Mouse (Mus musculus) heart, embryonic 13.5 days (tissue): ENCODE measurements around the gene Tra2b. TPM values are rescaled to one million over a fixed set of nuclear protein-coding genes. Genes with fewer than 3 reads are reported as not detected.
"Not testable (repeated sequence)": the region's sequence is repeated elsewhere in the genome, so short reads cannot be mapped to it uniquely, and the experiment has no call there.

ENCODE experiments used
- ATAC-seq: fragments of 200-750 bp; cut with Nextera tagmentation; 2 replicates; pipeline ENCODE4 v1.8.0; 2017; ENCODE audit warnings: moderate TSS enrichment; ENCODE audit not compliant: insufficient number of reproducible peaks, low FRiP score, low TSS enrichment; ENCODE audit errors: extremely low read depth
- H3K27ac ChIP-seq: fragments of 300-500 bp; sonication (generic); replicated peaks from 2 replicates; pipeline ENCODE4 v1.5.1; 2015; ENCODE audit warnings: moderate library complexity, mild to moderate bottlenecking, inconsistent platforms
- H3K27me3 ChIP-seq: fragments of 300-500 bp; sonication (generic); replicated peaks from 2 replicates; pipeline ENCODE4 v1.6.1; 2015; ENCODE audit warnings: mild to moderate bottlenecking, inconsistent platforms
- H3K36me3 ChIP-seq: fragments of 300-500 bp; sonication (generic); 2 replicates; pipeline ENCODE4 v1.6.1; 2015; ENCODE audit warnings: mild to moderate bottlenecking, inconsistent platforms
- H3K4me1 ChIP-seq: fragments of 300-500 bp; sonication (generic); 2 replicates; pipeline ENCODE4 v1.6.1; 2015; ENCODE audit warnings: inconsistent platforms
- H3K4me2 ChIP-seq: fragments of 300-500 bp; sonication (generic); 2 replicates; pipeline ENCODE4 v1.6.1; 2015; ENCODE audit warnings: inconsistent platforms, mild to moderate bottlenecking, moderate library complexity
- H3K4me3 ChIP-seq: fragments of 300-500 bp; sonication (generic); 2 replicates; pipeline ENCODE4 v1.5.1; 2015; ENCODE audit warnings: moderate library complexity, mild to moderate bottlenecking, inconsistent platforms
- H3K9ac ChIP-seq: fragments of 300-500 bp; sonication (generic); 2 replicates; pipeline ENCODE4 v1.6.1; 2015; ENCODE audit warnings: inconsistent platforms, mild to moderate bottlenecking, moderate library complexity
- H3K9me3 ChIP-seq: fragments of 300-500 bp; sonication (generic); 2 replicates; pipeline ENCODE4 v1.6.1; 2016; ENCODE audit warnings: inconsistent platforms
- WGBS: fragments of 180-500 bp; shearing (Covaris S2); methylation state at CpG from one replicate; pipeline ENCODE4 v1.1.7; 2015; ENCODE audit warnings: mixed read lengths; 5-methylcytosine and 5-hydroxymethylcytosine counted together
- polyA plus RNA-seq: library from polyadenylated mRNA; unstranded; fragments of >200 nt; fragmentation: Nextera tagmentation; extraction: Ambion mirVana; gene quantifications from 2 replicates; pipeline ENCODE4 v1.2.1, GENCODE M21; 2015

The Tra2b gene
- 189 and 217 TPM in 2 replicates for polyA plus RNA-seq

DNA sequence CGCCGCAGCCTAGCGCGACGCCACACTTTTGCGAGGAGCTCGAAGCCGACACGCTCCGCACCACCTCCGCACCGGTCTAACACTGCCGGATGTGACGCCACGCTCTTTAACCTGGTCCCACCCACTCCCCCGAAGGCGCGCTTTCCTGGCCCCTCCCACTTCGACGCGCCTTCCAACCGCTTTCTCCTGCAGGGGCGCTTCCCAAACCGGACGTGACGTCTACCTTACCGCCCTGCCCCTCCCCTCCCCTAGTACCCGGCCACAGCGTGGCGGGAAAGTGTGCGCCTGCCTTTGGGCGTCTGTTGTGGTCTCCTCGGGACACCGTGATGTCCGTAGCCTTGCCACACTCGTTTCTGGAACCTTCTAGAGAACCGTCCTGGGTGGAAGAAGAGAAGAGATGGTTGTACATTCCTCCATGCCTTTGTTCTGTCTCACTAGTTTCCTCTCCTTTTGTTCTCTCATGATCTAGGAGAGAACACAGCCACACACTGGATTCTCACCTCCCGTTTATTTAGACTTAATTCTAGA, at the start of gene Tra2b:
Gene Tra2b, minus strand, starts transcription at position 157 of the 528 bp plus-strand sequence.
- WGBS = under 1% methylated on average over 38 of the region's 38 CpGs
- Histone ChIP-seq H3K4me1 (peaks cover 32% of the 10 kb centered on the region), H3K27me3 (no peaks in the 10 kb centered on the region), H3K9me3 (no peaks in the 10 kb centered on the region), H3K9ac (peak within 1 kb of the TSS; percentile 99), H3K4me2 (peak within 1 kb of the TSS; percentile 91), H3K36me3 (no peaks in the 10 kb centered on the region), H3K27ac (peak within 1 kb of the TSS; percentile 99), H3K4me3 (peak within 1 kb of the TSS; percentile 99)
- ATAC-seq = peak; percentile 96

DNA sequence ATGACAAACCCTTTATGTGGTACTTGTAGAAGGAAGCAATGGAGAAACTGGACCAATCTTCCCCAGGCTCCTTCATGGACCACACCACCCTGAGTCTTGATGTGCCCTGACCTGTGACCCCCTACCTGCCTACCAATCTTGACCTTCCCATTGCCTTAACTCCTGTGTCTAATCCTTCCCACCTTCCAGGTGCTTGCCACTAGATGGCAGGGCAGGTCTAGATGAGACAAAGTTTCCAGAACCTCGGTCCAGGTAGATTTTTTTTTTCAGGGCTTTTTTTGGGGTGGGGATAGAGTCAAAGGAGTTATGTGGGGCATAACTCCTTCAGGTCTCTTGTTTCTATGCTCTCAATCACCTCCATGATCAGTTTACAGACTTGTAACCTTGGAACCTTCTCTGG, 44.8 kb upstream of the Tra2b start:
- 13% methylated on average over 1 of the region's 1 CpGs for WGBS
- Histone ChIP-seq H3K36me3 (no peaks in the 10 kb centered on the region), H3K27me3 (peaks cover 12% of the 10 kb centered on the region; the same call in 1 of the 2 replicates), H3K4me2 (no peak overlapping the region), H3K9me3 (no peaks in the 10 kb centered on the region), H3K4me3 (no peak overlapping the region), H3K9ac (no peak overlapping the region), H3K4me1 (no peaks in the 10 kb centered on the region; the same call in 1 of the 2 replicates), H3K27ac (no peak overlapping the region)
- no peak for ATAC-seq

- no peak overlapping the region for H3K27ac ChIP-seq
- peaks cover 9% of the 10 kb centered on the region; the same call in 1 of the 2 replicates for H3K27me3 ChIP-seq
- H3K36me3 ChIP-seq = no peaks in the 10 kb centered on the region
- H3K4me1 ChIP-seq = no peaks in the 10 kb centered on the region
- 25% methylated on average over 5 of the region's 5 CpGs for WGBS
- H3K9ac ChIP-seq = no peak overlapping the region
- ATAC-seq = no peak
- H3K4me2 ChIP-seq = no peak overlapping the region
- H3K4me3 ChIP-seq = no peak overlapping the region
- H3K9me3 ChIP-seq = no peaks in the 10 kb centered on the region
Measured at GRCm38 (mm10) chr16:22302606-22303005, 36.8 kb upstream of the Tra2b start.

GRCm38 (mm10) chr16:22301378-22301777, 35.6 kb upstream of the Tra2b start:
- peaks cover 9% of the 10 kb centered on the region; the same call in 1 of the 2 replicates for H3K27me3 ChIP-seq
- no peak overlapping the region for H3K9ac ChIP-seq
- no peak overlapping the region for H3K4me3 ChIP-seq
- ATAC-seq = no peak
- H3K27ac ChIP-seq = no peak overlapping the region
- no peaks in the 10 kb centered on the region for H3K36me3 ChIP-seq
- no peaks in the 10 kb centered on the region for H3K9me3 ChIP-seq
- no peak overlapping the region for H3K4me2 ChIP-seq
- no peaks in the 10 kb centered on the region for H3K4me1 ChIP-seq
- WGBS = 60% methylated on average over 3 of the region's 3 CpGs

- Histone ChIP-seq H3K4me2 (no peak overlapping the region), H3K9ac (no peak overlapping the region), H3K27me3 (0 out of 2 replicates have a peak, but pooled peaks cover 9% of the 10 kb centered on the region), H3K9me3 (no peaks in the 10 kb centered on the region), H3K27ac (no peak overlapping the region), H3K4me3 (no peak overlapping the region), H3K4me1 (no peaks in the 10 kb centered on the region), H3K36me3 (no peaks in the 10 kb centered on the region)
- ATAC-seq = no peak
- WGBS = 63% methylated on average over 6 of the region's 6 CpGs
Measured at GRCm38 (mm10) chr16:22296901-22297300, 31.1 kb upstream of the Tra2b start.

GRCm38 (mm10) chr16:22294812-22295211, 29.0 kb upstream of the Tra2b start:
- not testable (repeated sequence) for H3K27ac ChIP-seq, H3K9me3 ChIP-seq, ATAC-seq, H3K4me1 ChIP-seq, H3K9ac ChIP-seq, H3K36me3 ChIP-seq, H3K4me2 ChIP-seq, H3K4me3 ChIP-seq, H3K27me3 ChIP-seq
- WGBS = 91% methylated on average over 14 of the region's 14 CpGs

DNA sequence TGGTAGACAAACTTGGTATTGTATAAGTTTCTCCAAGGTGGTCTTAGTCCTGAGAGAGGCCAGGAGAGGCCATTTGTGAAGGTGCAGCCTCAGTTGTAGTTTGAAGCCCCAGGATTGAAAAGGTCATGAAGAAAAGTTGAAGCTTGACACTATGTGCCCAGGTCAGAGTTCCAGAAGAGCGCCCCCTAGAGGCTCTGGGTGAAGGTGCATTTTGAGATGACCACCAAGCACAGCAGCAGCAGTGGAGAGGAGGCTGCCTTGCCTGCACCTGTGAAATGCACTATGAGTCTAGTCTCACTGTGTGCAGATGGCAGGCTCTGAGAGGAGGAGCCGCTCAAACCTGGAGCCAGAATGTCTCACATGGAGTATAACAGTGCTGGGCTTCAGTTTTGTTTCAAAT, 27.8 kb upstream of the Tra2b start:
- no peak overlapping the region for H3K27ac ChIP-seq
- no peak overlapping the region for H3K4me2 ChIP-seq
- H3K4me3 ChIP-seq = no peak overlapping the region
- no peaks in the 10 kb centered on the region for H3K36me3 ChIP-seq
- 43% methylated on average over 2 of the region's 2 CpGs for WGBS
- H3K27me3 ChIP-seq = 0 out of 2 replicates have a peak, but pooled peaks cover 3% of the 10 kb centered on the region
- H3K9ac ChIP-seq = no peak overlapping the region
- ATAC-seq = no peak
- H3K4me1 ChIP-seq = no peaks in the 10 kb centered on the region
- peaks cover 5% of the 10 kb centered on the region; the same call in 1 of the 2 replicates for H3K9me3 ChIP-seq

GRCm38 (mm10) chr16:22292394-22292793, 26.6 kb upstream of the Tra2b start:
- H3K4me3 ChIP-seq = no peak overlapping the region
- H3K9ac ChIP-seq = no peak overlapping the region
- peaks cover 5% of the 10 kb centered on the region; the same call in 1 of the 2 replicates for H3K9me3 ChIP-seq
- no peak for ATAC-seq
- no peak overlapping the region for H3K27ac ChIP-seq
- no peaks in the 10 kb centered on the region for H3K36me3 ChIP-seq
- H3K4me2 ChIP-seq = no peak overlapping the region
- no peaks in the 10 kb centered on the region for H3K27me3 ChIP-seq
- no peaks in the 10 kb centered on the region for H3K4me1 ChIP-seq
- 83% methylated on average over 4 of the region's 4 CpGs for WGBS

- Histone ChIP-seq H3K4me2 (no peak overlapping the region), H3K36me3 (no peaks in the 10 kb centered on the region), H3K9ac (no peak overlapping the region), H3K27ac (no peak overlapping the region), H3K9me3 (peaks cover 5% of the 10 kb centered on the region; the same call in 1 of the 2 replicates), H3K4me1 (no peaks in the 10 kb centered on the region), H3K27me3 (no peaks in the 10 kb centered on the region), H3K4me3 (no peak overlapping the region)
- WGBS = 66% methylated on average over 2 of the region's 2 CpGs
- ATAC-seq = no peak
Measured at GRCm38 (mm10) chr16:22289643-22290042, 23.8 kb upstream of the Tra2b start.

GRCm38 (mm10) chr16:22286996-22287395, 21.2 kb upstream of the Tra2b start:
- Histone ChIP-seq H3K36me3 (no peaks in the 10 kb centered on the region), H3K4me1 (no peaks in the 10 kb centered on the region), H3K9me3 (peaks cover 5% of the 10 kb centered on the region; the same call in 1 of the 2 replicates), H3K4me2 (no peak overlapping the region), H3K27ac (no peak overlapping the region), H3K4me3 (no peak overlapping the region), H3K9ac (no peak overlapping the region), H3K27me3 (no peaks in the 10 kb centered on the region)
- 81% methylated on average over 1 of the region's 1 CpGs for WGBS
- ATAC-seq = no peak

- Histone ChIP-seq H3K4me1 (no peaks in the 10 kb centered on the region), H3K9ac (no peak overlapping the region), H3K27me3 (no peaks in the 10 kb centered on the region), H3K27ac (no peak overlapping the region), H3K36me3 (no peaks in the 10 kb centered on the region), H3K9me3 (peaks cover 19% of the 10 kb centered on the region), H3K4me2 (no peak overlapping the region), H3K4me3 (no peak overlapping the region)
- no peak for ATAC-seq
Measured at GRCm38 (mm10) chr16:22276536-22276935, 10.7 kb upstream of the Tra2b start.

- ATAC-seq = no peak
- WGBS = 50% methylated on average over 2 of the region's 2 CpGs
Measured at GRCm38 (mm10) chr16:22275142-22275541, 9.3 kb upstream of the Tra2b start.

More at GRCm38 (mm10) chr16:22275142-22275541, 9.3 kb upstream of the Tra2b start:
- peaks cover 19% of the 10 kb centered on the region for H3K9me3 ChIP-seq
- no peak overlapping the region for H3K9ac ChIP-seq
- H3K4me1 ChIP-seq = no peaks in the 10 kb centered on the region
- H3K27ac ChIP-seq = no peak overlapping the region
- H3K4me3 ChIP-seq = no peak overlapping the region
- no peak overlapping the region for H3K4me2 ChIP-seq
- H3K36me3 ChIP-seq = no peaks in the 10 kb centered on the region
- H3K27me3 ChIP-seq = no peaks in the 10 kb centered on the region
